16 mouse cellular contexts compared by ENCODE assay signal in the genomic region with DNA sequence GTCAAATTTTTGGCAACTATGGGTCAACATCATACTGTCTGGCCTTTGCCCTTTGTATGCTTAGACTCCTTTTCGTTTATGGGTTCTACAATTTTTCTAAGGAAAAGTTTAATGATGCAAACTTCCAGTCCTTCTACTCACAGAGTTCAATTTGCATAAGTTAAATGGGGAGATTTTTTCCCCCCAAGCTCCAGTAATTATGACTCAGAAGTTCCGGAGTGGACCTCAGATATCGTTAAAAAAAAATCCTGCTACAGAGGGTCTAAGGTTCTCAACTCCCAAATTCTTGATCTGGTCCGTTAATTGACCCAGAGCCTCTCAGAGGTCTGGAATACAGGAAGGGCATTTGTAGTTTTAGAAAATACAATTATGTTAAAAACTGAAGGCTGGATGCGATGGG.
"Had no signal": no experiment of that assay in that cellular context is flagged by ENCODE, and none has a peak within 500 bp of the region (broad histone marks: within the 10 kb centered on the region; RNA-seq: fewer than 3 reads in every experiment).

No protein-coding gene starts in this region.

- H3K4me1 ChIP-seq: neural tube, embryonic 13.5 days; neural tube, embryonic 15.5 days; stomach, embryonic 15.5 days had no signal

- DNase-seq: retina, postnatal 1 day; right cerebral cortex, adult 18-20 months; right cerebral cortex, postnatal 14 days; right cerebral cortex, postnatal 25 days; right cerebral cortex, postnatal 4 days; spleen, adult 18-20 months; thymus, adult 18-20 months; thymus, adult 2 months; thymus, postnatal 14 days; thymus, postnatal 25 days; thymus, postnatal 36 days; thymus, postnatal 4 days had no signal

- H3K36me3 ChIP-seq: neural tube, embryonic 13.5 days; neural tube, embryonic 15.5 days; stomach, embryonic 15.5 days had no signal

- H3K9ac ChIP-seq: neural tube, embryonic 13.5 days; neural tube, embryonic 15.5 days; stomach, embryonic 15.5 days had no signal

- H3K27ac ChIP-seq: neural tube, embryonic 13.5 days; neural tube, embryonic 15.5 days; stomach, embryonic 15.5 days; stomach, postnatal 0 days had no signal

- H3K4me2 ChIP-seq: neural tube, embryonic 13.5 days; neural tube, embryonic 15.5 days; stomach, embryonic 15.5 days had no signal

- H3K4me3 ChIP-seq: neural tube, embryonic 13.5 days; neural tube, embryonic 15.5 days; stomach, embryonic 15.5 days had no signal

- H3K27me3 ChIP-seq: neural tube, embryonic 13.5 days; neural tube, embryonic 15.5 days; stomach, embryonic 15.5 days had no signal

- H3K9me3 ChIP-seq: neural tube, embryonic 13.5 days; neural tube, embryonic 15.5 days; stomach, embryonic 15.5 days had no signal
